Mouse (Mus musculus) kidney, embryonic 16.5 days (tissue): Measurements from ENCODE around the gene Gm12184. TPM values are rescaled to one million over a fixed set of nuclear protein-coding genes. Genes with fewer than 3 reads are reported as not detected.

Source experiments
- ATAC-seq: fragments of 200-750 bp; cut with Nextera tagmentation; 2 replicates; pipeline ENCODE4 v1.8.0; 2017; ENCODE audit warnings: moderate TSS enrichment; ENCODE audit not compliant: low FRiP score, low TSS enrichment
- H3K27ac ChIP-seq: fragments of 300-500 bp; sonication (generic); 2 replicates; pipeline ENCODE4 v1.5.1; 2014; ENCODE audit warnings: low read length
- H3K27me3 ChIP-seq: fragments of 300-500 bp; sonication (generic); 2 replicates; pipeline ENCODE4 v1.6.1; 2014; ENCODE audit warnings: low read length, control low read depth, mixed read lengths; ENCODE audit not compliant: insufficient read depth
- H3K36me3 ChIP-seq: fragments of 300-500 bp; sonication (generic); 2 replicates; pipeline ENCODE4 v1.6.1; 2014; ENCODE audit warnings: low read length, control low read depth, mixed read lengths; ENCODE audit not compliant: insufficient read depth
- H3K4me1 ChIP-seq: fragments of 300-500 bp; sonication (generic); 2 replicates; pipeline ENCODE4 v1.6.1; 2014; ENCODE audit warnings: low read length, control low read depth, mixed read lengths; ENCODE audit not compliant: insufficient read depth
- H3K4me2 ChIP-seq: fragments of 300-500 bp; sonication (generic); replicated peaks from 2 replicates; pipeline ENCODE4 v1.6.1; 2014; ENCODE audit warnings: low read depth, low read length
- H3K4me3 ChIP-seq: fragments of 300-500 bp; sonication (generic); 2 replicates; pipeline ENCODE4 v1.5.1; 2014; ENCODE audit warnings: mild to moderate bottlenecking, low read length
- H3K9ac ChIP-seq: fragments of 300-500 bp; sonication (generic); replicated peaks from 2 replicates; pipeline ENCODE4 v1.6.1; 2014; ENCODE audit warnings: low read length
- H3K9me3 ChIP-seq: fragments of 300-500 bp; sonication (generic); 2 replicates; pipeline ENCODE4 v1.6.1; 2016; ENCODE audit warnings: low read length, control low read depth
- WGBS: fragments of 180-500 bp; shearing (Covaris S2); extraction: QIAGEN DNeasy Blood & Tissue Kit; methylation state at CpG from one replicate; pipeline ENCODE4 v1.1.7; 2014; 5-methylcytosine and 5-hydroxymethylcytosine counted together
- polyA plus RNA-seq: library from polyadenylated mRNA; unstranded; fragments of >200 nt; fragmentation: Nextera tagmentation; extraction: Ambion mirVana; gene quantifications from 2 replicates; pipeline ENCODE4 v1.2.1, GENCODE M21; 2015

Gene Gm12184
- polyA plus RNA-seq, 1 experiment from 2014 or later = 0.86 TPM

- no peak overlapping the region for H3K27ac ChIP-seq
- peak overlapping the region; percentile 58 for H3K9ac ChIP-seq
These were observed 38.0 kb downstream of the Gm12184 start for GRCm38 (mm10) chr11:48788311-48789089.

GRCm38 (mm10) chr11:48787455-48788211 lies 38.8 kb downstream of the Gm12184 start:
- Histone ChIP-seq H3K27me3 (no peaks in the 10 kb centered on the region), H3K4me2 (peak overlapping the region; percentile 67), H3K9ac (0 out of 2 replicates have a peak overlapping the region, but pooled peaks have one; percentile 58), H3K27ac (no peak overlapping the region), H3K4me1 (peaks cover 19% of the 10 kb centered on the region; the same call in 1 of the 2 replicates), H3K9me3 (no peaks in the 10 kb centered on the region), H3K4me3 (peak overlapping the region; percentile 46), H3K36me3 (no peaks in the 10 kb centered on the region)
- 50% methylated on average over 10 of the region's 10 CpGs for WGBS
- ATAC-seq = peak; percentile 47; the same call in 1 of the 2 replicates

More at GRCm38 (mm10) chr11:48788311-48789089, 38.0 kb downstream of the Gm12184 start:
- peak overlapping the region; percentile 46 for H3K4me3 ChIP-seq
- peaks cover 19% of the 10 kb centered on the region; the same call in 1 of the 2 replicates for H3K4me1 ChIP-seq
- H3K27me3 ChIP-seq = no peaks in the 10 kb centered on the region
- H3K4me2 ChIP-seq = peak overlapping the region; percentile 67
- peak; percentile 33 for ATAC-seq
- H3K36me3 ChIP-seq = no peaks in the 10 kb centered on the region
- 11% methylated on average over 16 of the region's 16 CpGs for WGBS
- no peaks in the 10 kb centered on the region for H3K9me3 ChIP-seq

GRCm38 (mm10) chr11:48782243-48782642 lies 44.2 kb downstream of the Gm12184 start:
- WGBS = 94% methylated on average over 4 of the region's 4 CpGs
- no peaks in the 10 kb centered on the region for H3K27me3 ChIP-seq
- no peaks in the 10 kb centered on the region for H3K36me3 ChIP-seq
- no peak for ATAC-seq
- H3K4me1 ChIP-seq = no peaks in the 10 kb centered on the region
- no peak overlapping the region for H3K9ac ChIP-seq
- no peak overlapping the region for H3K4me2 ChIP-seq
- H3K4me3 ChIP-seq = no peak overlapping the region
- no peak overlapping the region for H3K27ac ChIP-seq
- H3K9me3 ChIP-seq = no peaks in the 10 kb centered on the region

DNA sequence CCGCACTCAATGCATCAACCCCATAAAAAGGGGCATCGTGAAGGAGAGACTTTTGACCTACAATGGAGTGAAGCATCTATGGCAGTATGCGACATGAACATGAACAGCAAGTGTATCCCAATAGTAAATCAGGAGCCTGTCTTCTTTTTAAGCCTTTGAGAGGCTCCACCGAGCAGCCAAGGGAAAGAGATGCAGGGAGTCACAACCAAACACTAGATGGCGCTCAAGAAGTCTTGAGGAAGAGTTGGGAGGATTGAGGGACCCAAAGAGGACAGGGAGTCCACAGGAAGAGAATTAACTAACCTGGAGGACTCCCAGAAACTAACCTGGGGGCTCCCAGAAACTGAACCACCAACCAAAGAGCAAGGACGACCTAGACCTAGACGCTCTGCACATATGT lies 47.0 kb downstream of the Gm12184 start:
- ATAC-seq = no peak
- Histone ChIP-seq H3K27ac (no peak overlapping the region), H3K27me3 (no peaks in the 10 kb centered on the region), H3K9ac (no peak overlapping the region), H3K36me3 (no peaks in the 10 kb centered on the region), H3K9me3 (no peaks in the 10 kb centered on the region), H3K4me3 (no peak overlapping the region), H3K4me1 (peaks cover 2% of the 10 kb centered on the region; the same call in 1 of the 2 replicates), H3K4me2 (no peak overlapping the region)
- 44% methylated on average over 7 of the region's 7 CpGs for WGBS

DNA sequence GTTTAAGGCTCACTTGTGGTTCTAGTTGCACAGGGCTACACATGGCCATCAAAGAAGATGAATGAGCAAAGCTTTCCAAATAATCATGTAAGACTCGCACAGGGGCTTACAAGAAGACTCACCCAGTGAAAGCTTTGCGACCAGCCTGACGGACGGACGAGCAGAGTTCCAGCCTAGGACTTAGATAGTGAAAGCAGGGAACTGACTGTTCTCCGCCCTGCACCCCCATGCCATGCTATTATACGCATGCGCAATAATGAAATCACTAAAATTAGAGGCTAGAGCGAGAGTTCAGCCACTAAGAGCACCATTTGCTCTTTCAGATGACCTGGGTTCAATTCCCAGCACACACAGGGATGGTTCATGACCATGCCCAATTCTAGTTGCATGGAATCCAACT lies 49.2 kb downstream of the Gm12184 start:
- Histone ChIP-seq H3K27ac (no peak overlapping the region), H3K9ac (no peak overlapping the region), H3K4me1 (peaks cover 7% of the 10 kb centered on the region; the same call in 1 of the 2 replicates), H3K9me3 (no peaks in the 10 kb centered on the region), H3K36me3 (no peaks in the 10 kb centered on the region), H3K4me3 (no peak overlapping the region), H3K4me2 (no peak overlapping the region), H3K27me3 (no peaks in the 10 kb centered on the region)
- ATAC-seq = no peak
- WGBS = 86% methylated on average over 9 of the region's 9 CpGs

DNA sequence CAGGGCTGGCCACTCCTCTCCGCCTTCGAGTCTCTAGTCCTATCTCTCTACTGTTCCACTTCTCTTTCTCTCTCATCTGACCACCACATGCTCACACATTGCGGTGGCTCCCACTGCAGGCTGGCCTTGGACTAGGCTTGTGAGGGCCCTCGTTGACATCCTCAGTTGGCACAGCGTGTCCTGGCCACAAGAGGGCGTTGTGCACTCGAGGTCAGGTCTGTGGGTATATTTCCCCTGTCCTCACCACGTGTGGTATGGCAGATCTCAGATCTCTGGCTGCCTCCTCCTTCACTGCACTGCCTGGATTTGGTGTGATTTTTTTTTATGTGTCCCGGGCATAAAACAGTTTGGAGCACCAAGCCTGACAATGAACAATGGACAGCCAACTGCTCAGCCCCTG lies 49.8 kb downstream of the Gm12184 start:
- WGBS = 48% methylated on average over 9 of the region's 9 CpGs
- 0 out of 2 replicates have a peak, but pooled peaks have one; percentile 5 for ATAC-seq
- no peak overlapping the region for H3K9ac ChIP-seq
- H3K4me1 ChIP-seq = peaks cover 7% of the 10 kb centered on the region; the same call in 1 of the 2 replicates
- no peaks in the 10 kb centered on the region for H3K36me3 ChIP-seq
- no peak overlapping the region for H3K4me3 ChIP-seq
- H3K9me3 ChIP-seq = no peaks in the 10 kb centered on the region
- no peak overlapping the region for H3K4me2 ChIP-seq
- H3K27ac ChIP-seq = no peak overlapping the region
- H3K27me3 ChIP-seq = no peaks in the 10 kb centered on the region

- Histone ChIP-seq H3K4me1 (peaks cover 7% of the 10 kb centered on the region; the same call in 1 of the 2 replicates), H3K4me3 (no peak overlapping the region), H3K27me3 (no peaks in the 10 kb centered on the region), H3K4me2 (peak overlapping the region; percentile 20; the same call in 1 of the 2 replicates), H3K27ac (no peak overlapping the region), H3K36me3 (no peaks in the 10 kb centered on the region), H3K9me3 (no peaks in the 10 kb centered on the region), H3K9ac (no peak overlapping the region)
- peak; percentile 54; the same call in 1 of the 2 replicates for ATAC-seq
- 1% methylated on average over 7 of the region's 7 CpGs for WGBS
These were observed 51.0 kb downstream of the Gm12184 start for GRCm38 (mm10) chr11:48775483-48775882.

Other genes starting within 250 kb of the Gm12184 start
- gene Rack1, start 26.3 kb downstream of the Gm12184 start, polyA plus RNA-seq = 712 and 779 TPM in 2 replicates
- gene Trim41, start 9.3 kb downstream of the Gm12184 start, polyA plus RNA-seq = 7.1 and 7.2 TPM in 2 replicates
- 4.4 and 4.8 TPM in 2 replicates for gene Trim7, start 515 bp downstream of the Gm12184 start, polyA plus RNA-seq
- 17.0 and 18.3 TPM in 2 replicates for gene Irgm1, start 45.0 kb upstream of the Gm12184 start, polyA plus RNA-seq
- gene Gm5431, start 75.6 kb upstream of the Gm12184 start, polyA plus RNA-seq = 0.09 and 0.21 TPM in 2 replicates
- gene Psme2b, start 119.5 kb upstream of the Gm12184 start, polyA plus RNA-seq = 3.8 and 6.9 TPM in 2 replicates
- gene Olfr56, start 152.2 kb upstream of the Gm12184 start, polyA plus RNA-seq = 0.08 TPM in 1 of 2 replicates, not detected in the other
- 0.54 and 0.76 TPM in 2 replicates for gene 9930111J21Rik1, start 152.7 kb upstream of the Gm12184 start, polyA plus RNA-seq
- gene Gm12185, start 165.6 kb upstream of the Gm12184 start, polyA plus RNA-seq = 0.03 TPM in 1 of 2 replicates, not detected in the other
- gene Tgtp1, start 167.5 kb upstream of the Gm12184 start, polyA plus RNA-seq = 0.49 and 0.50 TPM in 2 replicates
- gene 9930111J21Rik2, start 224.6 kb upstream of the Gm12184 start, polyA plus RNA-seq = 0.60 and 0.98 TPM in 2 replicates
- gene Tgtp2, start 237.6 kb upstream of the Gm12184 start, polyA plus RNA-seq = 0.24 and 0.42 TPM in 2 replicates
- 2.1 and 2.6 TPM in 2 replicates for gene Ifi47, start 249.9 kb upstream of the Gm12184 start, polyA plus RNA-seq